8 mouse cellular contexts compared by ENCODE assay signal in genomic region chr6:48085521-48086404, GRCm38 (mm10). TPM values are rescaled to one million over a fixed set of nuclear protein-coding genes. Genes with fewer than 3 reads are reported as not detected.
DNase-seq lines count a peak whose midpoint lies in the region; ATAC-seq lines count a peak whose summit lies in the region.

No protein-coding gene starts in this region.

- 3% methylated on average over 72 of the region's 72 CpGs for WGBS in hindbrain, embryonic 10.5 days

- peak overlapping the region; percentile 90 for H3K4me3 ChIP-seq in hindbrain, embryonic 10.5 days

- peak overlapping the region; percentile 97 for H3K27ac ChIP-seq in hindbrain, embryonic 10.5 days

- peaks cover 41% of the 10 kb centered on the region for H3K36me3 ChIP-seq in hindbrain, embryonic 10.5 days

- ATAC-seq in frontal cortex, adult (ENCODE audit: low TSS enrichment): peak; percentile 77

- DNase-seq in MN1 (ENCODE audit: low spot score): peak; percentile 51
- DNase-seq in cerebellum, adult 9-11 months: peak; percentile 81
- DNase-seq in hindbrain, embryonic 10.5 days (ENCODE audit: low spot score): peak; percentile 65
- peak; percentile 45 to 70 for DNase-seq in layer of hippocampus, postnatal 14 days (ENCODE audit: low spot score in 2 of 2)
- DNase-seq in lung, postnatal 25 days (ENCODE audit: low spot score): peak; percentile 71
- peak; percentile 74 for DNase-seq in ovary, postnatal 36 days (ENCODE audit: low spot score)
- DNase-seq in thymus, postnatal 10 days (ENCODE audit: low spot score in 2 of 2): peak; percentile 66 to 71

- H3K27me3 ChIP-seq in hindbrain, embryonic 10.5 days (ENCODE audit: insufficient read depth, poor library complexity, severe bottlenecking): no peaks in the 10 kb centered on the region

- no peaks in the 10 kb centered on the region for H3K9me3 ChIP-seq in hindbrain, embryonic 10.5 days

- H3K4me1 ChIP-seq in hindbrain, embryonic 10.5 days (replicated peaks): peaks cover 18% of the 10 kb centered on the region

RNA-seq across cellular contexts. Expression of gene Zfp746, which starts 0.6 kb away (rescaled TPM):
- polyA plus RNA-seq in hindbrain, embryonic 10.5 days (2016; fragmentation: Nextera tagmentation; extraction: Ambion mirVana): 20.9 and 24.5 TPM in 2 replicates
- 10 to 100 TPM; 30.3 to 30.5 TPM for total RNA-seq in layer of hippocampus, postnatal 14 days (2021)

RNA-seq across cellular contexts. Expression of gene Zfp777, which starts 37.1 kb away (rescaled TPM):
- 13.0 and 13.5 TPM in 2 replicates for polyA plus RNA-seq in hindbrain, embryonic 10.5 days (2016; fragmentation: Nextera tagmentation; extraction: Ambion mirVana)
- total RNA-seq in layer of hippocampus, postnatal 14 days (2021): 10 to 100 TPM; 37.3 to 43.7 TPM

Comparison
In these comparisons a context has a peak if more than half of its experiments do, and no peak if none do; other contexts are left out.
1. Peak in every context shown above with its lines: DNase-seq, ATAC-seq, H3K4me3 ChIP-seq and H3K27ac ChIP-seq.